Mouse (Mus musculus) lung, postnatal 4 days (tissue): ENCODE measurements around the gene Ercc2.

Experiments
- DNase-seq, 2 experiments: peaks; one replicate each; pipeline ENCODE4 v3.0.0; 2021

The Ercc2 gene

GRCm38 (mm10) chr7:19381377-19382165 is at the start of gene Ercc2:
Gene Ercc2, plus strand, starts transcription at chr7:19382010.
- peak; percentile 99 to 100 for DNase-seq

- peak; percentile 82 to 85 for DNase-seq
Observed at GRCm38 (mm10) chr7:19332709-19333352, 49.0 kb upstream of the Ercc2 start.

- DNase-seq = peak in 1 of 2 experiments; percentile 36
Observed at GRCm38 (mm10) chr7:19335583-19335982, 46.2 kb upstream of the Ercc2 start.

- DNase-seq = no peak
Observed at GRCm38 (mm10) chr7:19337122-19337521, 44.7 kb upstream of the Ercc2 start.

- DNase-seq = no peak
Observed at GRCm38 (mm10) chr7:19338060-19338459, 43.8 kb upstream of the Ercc2 start.

- no peak for DNase-seq
Observed at GRCm38 (mm10) chr7:19338596-19338995, 43.2 kb upstream of the Ercc2 start.

- no peak for DNase-seq
Observed at GRCm38 (mm10) chr7:19341250-19341649, 40.6 kb upstream of the Ercc2 start.

GRCm38 (mm10) chr7:19341761-19342409 is 39.9 kb upstream of the Ercc2 start:
- DNase-seq = peak; percentile 31 to 48

- peak; percentile 83 to 90 for DNase-seq
Observed at GRCm38 (mm10) chr7:19342481-19343027, 39.3 kb upstream of the Ercc2 start.

GRCm38 (mm10) chr7:19343210-19343808 is 38.5 kb upstream of the Ercc2 start:
- DNase-seq = peak; percentile 65 to 82

GRCm38 (mm10) chr7:19344237-19344847 is 37.5 kb upstream of the Ercc2 start, which contains the start of gene Ercc1:
Gene Ercc1, plus strand, starts transcription at chr7:19344778.
- DNase-seq = no peak

GRCm38 (mm10) chr7:19344938-19345471 is 36.8 kb upstream of the Ercc2 start:
- DNase-seq = peak; percentile 94 to 97

- DNase-seq = no peak
Observed at GRCm38 (mm10) chr7:19349188-19349915, 32.5 kb upstream of the Ercc2 start.

- no peak for DNase-seq
Observed at GRCm38 (mm10) chr7:19350221-19350620, 31.6 kb upstream of the Ercc2 start.

- no peak for DNase-seq
Observed at GRCm38 (mm10) chr7:19354991-19355390, 26.8 kb upstream of the Ercc2 start.

- no peak for DNase-seq
Observed at GRCm38 (mm10) chr7:19356311-19356710, 25.5 kb upstream of the Ercc2 start.

GRCm38 (mm10) chr7:19357381-19358375 is 24.1 kb upstream of the Ercc2 start:
- no peak for DNase-seq

- no peak for DNase-seq
Observed at GRCm38 (mm10) chr7:19358634-19359033, 23.2 kb upstream of the Ercc2 start.

- DNase-seq = peak; percentile 90
Observed at GRCm38 (mm10) chr7:19359299-19359891, 22.4 kb upstream of the Ercc2 start, which contains the start of the genes Cd3eap and Ppp1r13l. Gene Cd3eap, minus strand, starts transcription at chr7:19359483. Gene Ppp1r13l, plus strand, starts transcription at chr7:19359749.
